Mouse (Mus musculus) erythroblast, embryonic 14.5 days (primary cell): ENCODE results near the gene Cox7a1.

Experiments used
- GATA1 ChIP-seq: IDR thresholded peaks from 2 replicates; pipeline ENCODE4 v1.6.1; 2012; ENCODE audit warnings: low read length, inconsistent platforms, mixed read lengths
- TAL1 ChIP-seq: IDR thresholded peaks from 3 replicates; pipeline ENCODE4 v1.6.1; 2012; ENCODE audit warnings: low read length, inconsistent platforms, mixed read lengths

GRCm38 (mm10) chr7:30189116-30189491 lies 5.2 kb downstream of the Cox7a1 start:
- TF ChIP-seq GATA1: no peak
- TF ChIP-seq TAL1: no peak
